Mouse (Mus musculus): ENCODE measurements at regions not wholly inside any gene's neighbourhood (a gene's known extent, or its start where the extent isn't known, plus 50 kb on each side); places are given as distances from the start of the nearest gene placed in this dataset.

GRCm38 (mm10) chr16:21318640-21319365 lies 104.1 kb upstream of the Vps8 start:
- peaks cover 0 to 12% of the 10 kb centered on the region in 2 experiments; a peak in 3 of 4 replicates for H3K4me1 ChIP-seq (replicated peaks; ENCODE audit: control insufficient read depth in 2 of 2, insufficient read depth in 2 of 2, low read length in 1 of 2)
- no peak overlapping the region for H3K9ac ChIP-seq (replicated peaks)
- no peaks in the 10 kb centered on the region for H3K9me3 ChIP-seq (ENCODE audit: control insufficient read depth, low read length)
- no peak overlapping the region for H3K4me3 ChIP-seq (ENCODE audit: insufficient read depth in 1 of 2, low read depth in 2 of 2, low read length in 2 of 2)
- no peaks in the 10 kb centered on the region for H3K27me3 ChIP-seq (ENCODE audit: control insufficient read depth, insufficient read depth, low read length)
- DNase-seq (ENCODE audit: low read depth in 3 of 3, low spot score in 3 of 3) (no peak), ATAC-seq (ENCODE audit: insufficient read depth) (no peak)
- H3K36me3 ChIP-seq (replicated peaks; ENCODE audit: control insufficient read depth, insufficient read depth, low read depth): no peaks in the 10 kb centered on the region
- 44% methylated on average over 9 of the region's 9 CpGs for WGBS (ENCODE audit: insufficient replicate concordance)
- H3K4me2 ChIP-seq (ENCODE audit: low read depth): no peak overlapping the region
- no peak for TF ChIP-seq CTCF (IDR thresholded peaks at IDR 0.05; ENCODE audit: low read depth)
- TF ChIP-seq EP300 (IDR thresholded peaks at IDR 0.05; ENCODE audit: low read depth): no peak
- H3K27ac ChIP-seq: no peak overlapping the region

- Histone ChIP-seq H3K27me3 (ENCODE audit: control insufficient read depth, insufficient read depth, low read length) (no peaks in the 10 kb centered on the region), H3K9ac (replicated peaks) (no peak overlapping the region), H3K4me3 (ENCODE audit: insufficient read depth in 1 of 2, low read depth in 2 of 2, low read length in 2 of 2) (no peak overlapping the region), H3K36me3 (replicated peaks; ENCODE audit: control insufficient read depth, insufficient read depth, low read depth) (no peaks in the 10 kb centered on the region), H3K27ac (no peak overlapping the region), H3K4me2 (ENCODE audit: low read depth) (no peak overlapping the region), H3K9me3 (ENCODE audit: control insufficient read depth, low read length) (no peaks in the 10 kb centered on the region), H3K4me1 (replicated peaks; ENCODE audit: control insufficient read depth in 2 of 2, insufficient read depth in 2 of 2, low read length in 1 of 2) (peaks cover 0 to 12% of the 10 kb centered on the region in 2 experiments; a peak in 3 of 4 replicates)
- TF ChIP-seq EP300 (IDR thresholded peaks at IDR 0.05; ENCODE audit: low read depth): no peak
- no peak for TF ChIP-seq CTCF (IDR thresholded peaks at IDR 0.05; ENCODE audit: low read depth)
- WGBS (ENCODE audit: insufficient replicate concordance): 31% methylated on average over 2 of the region's 2 CpGs
- ATAC-seq (ENCODE audit: insufficient read depth) (no peak), DNase-seq (ENCODE audit: low read depth in 3 of 3, low spot score in 3 of 3) (no peak)
Observed at GRCm38 (mm10) chr16:21320284-21320683, 102.6 kb upstream of the Vps8 start.

DNA sequence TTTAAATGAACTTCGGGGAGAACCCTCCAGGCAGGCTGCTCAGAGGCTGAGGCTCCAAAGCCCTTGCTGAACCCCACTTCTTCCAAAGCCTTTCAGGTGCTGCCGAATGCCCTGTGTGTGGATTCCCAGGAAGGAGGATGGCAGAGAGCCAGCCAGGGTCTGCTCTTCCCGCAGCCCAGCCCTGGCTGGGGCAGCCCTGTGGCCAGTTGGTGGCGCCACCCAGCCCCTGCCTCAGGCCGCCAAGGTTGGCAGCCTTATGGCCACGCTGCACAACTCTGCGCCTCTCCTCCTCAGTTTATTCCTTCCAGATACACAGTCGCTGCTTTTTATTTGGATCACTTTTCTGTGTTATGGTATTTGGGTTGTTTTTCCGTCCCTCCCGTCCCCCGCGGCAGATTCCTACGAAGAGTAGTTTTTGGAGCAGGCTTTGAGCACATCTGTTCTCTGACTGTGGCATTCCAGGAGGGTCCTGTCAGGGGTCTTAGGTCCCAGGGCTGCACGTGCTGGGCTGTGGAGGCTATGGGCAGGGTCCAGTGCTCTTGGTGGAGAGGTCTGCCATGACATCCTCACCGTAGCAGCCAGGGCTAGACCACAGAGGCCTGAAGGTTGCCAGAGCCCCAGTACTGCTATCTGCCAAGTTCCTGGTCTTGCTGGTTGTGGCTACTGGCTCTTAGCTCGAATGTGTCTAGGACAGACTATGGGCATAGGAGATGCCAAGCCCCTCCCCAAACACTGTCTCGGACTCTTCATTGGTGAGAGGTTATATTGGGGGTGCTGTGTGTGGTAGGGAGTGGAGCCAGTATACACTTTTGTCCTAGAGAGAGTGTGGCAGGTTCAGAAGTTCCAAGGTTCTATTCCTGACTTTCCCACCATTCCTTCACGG lies 101.5 kb upstream of the Vps8 start:
- no peak overlapping the region for H3K27ac ChIP-seq

DNA sequence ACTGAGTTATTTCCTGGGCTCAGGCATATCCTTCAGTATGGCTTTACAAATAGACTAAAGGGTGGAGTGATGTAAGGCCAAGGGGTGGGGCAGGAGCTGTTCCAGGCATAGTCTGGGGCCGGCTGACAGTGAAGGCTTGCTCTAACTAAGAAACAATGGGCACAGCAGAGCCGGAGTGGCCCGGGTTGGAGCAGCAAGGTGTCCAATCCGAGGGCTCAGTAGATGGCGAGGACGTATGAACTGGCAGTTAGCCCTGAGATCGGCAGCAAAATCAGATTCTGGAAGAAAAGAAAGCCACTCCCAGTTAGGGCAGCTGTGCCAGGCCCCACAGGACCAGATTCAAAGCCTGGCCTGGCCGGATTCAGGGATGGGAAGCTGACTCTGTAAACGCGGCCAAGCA lies 100.5 kb upstream of the Vps8 start:
- Histone ChIP-seq H3K27me3 (ENCODE audit: control insufficient read depth, insufficient read depth, low read length) (no peaks in the 10 kb centered on the region), H3K4me2 (ENCODE audit: low read depth) (no peak overlapping the region), H3K27ac (no peak overlapping the region), H3K36me3 (replicated peaks; ENCODE audit: control insufficient read depth, insufficient read depth, low read depth) (no peaks in the 10 kb centered on the region), H3K4me1 (replicated peaks; ENCODE audit: control insufficient read depth in 2 of 2, insufficient read depth in 2 of 2, low read length in 1 of 2) (peaks cover 0 to 6% of the 10 kb centered on the region in 2 experiments; a peak in 2 of 4 replicates), H3K9me3 (ENCODE audit: control insufficient read depth, low read length) (no peaks in the 10 kb centered on the region), H3K9ac (replicated peaks) (no peak overlapping the region), H3K4me3 (ENCODE audit: insufficient read depth in 1 of 2, low read depth in 2 of 2, low read length in 2 of 2) (no peak overlapping the region)
- ATAC-seq (ENCODE audit: insufficient read depth) (no peak), DNase-seq (ENCODE audit: low read depth in 3 of 3, low spot score in 3 of 3) (no peak)
- WGBS (ENCODE audit: insufficient replicate concordance): 65% methylated on average over 10 of the region's 10 CpGs
- TF ChIP-seq CTCF (IDR thresholded peaks at IDR 0.05; ENCODE audit: low read depth) (no peak), EP300 (IDR thresholded peaks at IDR 0.05; ENCODE audit: low read depth) (no peak)

More for the DNA sequence above, 101.5 kb upstream of the Vps8 start:
- no peaks in the 10 kb centered on the region for H3K27me3 ChIP-seq (ENCODE audit: control insufficient read depth, insufficient read depth, low read length)
- 59% methylated on average over 18 of the region's 18 CpGs for WGBS (ENCODE audit: insufficient replicate concordance)
- no peaks in the 10 kb centered on the region for H3K36me3 ChIP-seq (replicated peaks; ENCODE audit: control insufficient read depth, insufficient read depth, low read depth)
- H3K4me3 ChIP-seq (ENCODE audit: insufficient read depth in 1 of 2, low read depth in 2 of 2, low read length in 2 of 2): no peak overlapping the region
- H3K4me2 ChIP-seq (ENCODE audit: low read depth): no peak overlapping the region
- DNase-seq (ENCODE audit: low read depth in 3 of 3, low spot score in 3 of 3): no peak
- H3K4me1 ChIP-seq (replicated peaks; ENCODE audit: control insufficient read depth in 2 of 2, insufficient read depth in 2 of 2, low read length in 1 of 2): peaks cover 0 to 6% of the 10 kb centered on the region in 2 experiments; a peak in 2 of 4 replicates
- H3K9ac ChIP-seq (replicated peaks): no peak overlapping the region
- H3K9me3 ChIP-seq (ENCODE audit: control insufficient read depth, low read length): no peaks in the 10 kb centered on the region
- peak; percentile 64 for TF ChIP-seq CTCF (IDR thresholded peaks at IDR 0.05; ENCODE audit: low read depth)
- no peak for TF ChIP-seq EP300 (IDR thresholded peaks at IDR 0.05; ENCODE audit: low read depth)
- ATAC-seq (ENCODE audit: insufficient read depth): no peak

All from liver, embryonic 14.5 days (tissue).